ENCODE assay signal across 17 mouse cellular contexts in genomic region chr12:17551208-17551995, GRCm38 (mm10). TPM values are rescaled to one million over a fixed set of nuclear protein-coding genes. Genes with fewer than 3 reads are reported as not detected.
A peak's percentile ranks its signal among the peaks of the same experiment; 100 is the strongest.
DNase-seq lines count a peak whose midpoint lies in the region; ATAC-seq and TF ChIP-seq lines count a peak whose summit lies in the region.
"Had no signal": no experiment of that assay in that cellular context is flagged by ENCODE, and none has a peak within 500 bp of the region (broad histone marks: within the 10 kb centered on the region; RNA-seq: fewer than 3 reads in every experiment).

No protein-coding gene starts in this region.

- no peaks in the 10 kb centered on the region; the same call in 1 of the 2 replicates for H3K36me3 ChIP-seq in hindbrain, embryonic 11.5 days (ENCODE audit: control insufficient read depth, insufficient read depth, low read length)
- peaks cover 22% of the 10 kb centered on the region; the same call in 1 of the 2 replicates for H3K36me3 ChIP-seq in hindbrain, postnatal 0 days (ENCODE audit: insufficient read depth, low read length)
- H3K36me3 ChIP-seq in liver, embryonic 14.5 days (replicated peaks; ENCODE audit: control insufficient read depth, insufficient read depth, low read depth) = peaks cover 57% of the 10 kb centered on the region
- peaks cover 55% of the 10 kb centered on the region for H3K36me3 ChIP-seq in limb, embryonic 10.5 days

- no peaks in the 10 kb centered on the region for H3K27me3 ChIP-seq in hindbrain, embryonic 11.5 days (ENCODE audit: control insufficient read depth, insufficient read depth, low read length)
- no peaks in the 10 kb centered on the region for H3K27me3 ChIP-seq in hindbrain, postnatal 0 days (ENCODE audit: insufficient read depth, low read length)
- no peaks in the 10 kb centered on the region for H3K27me3 ChIP-seq in liver, embryonic 14.5 days (ENCODE audit: control insufficient read depth, insufficient read depth, low read length)
- no peaks in the 10 kb centered on the region for H3K27me3 ChIP-seq in limb, embryonic 10.5 days (ENCODE audit: low read depth, poor library complexity, severe bottlenecking)
- H3K27me3 ChIP-seq: embryonic facial prominence, embryonic 13.5 days; kidney, embryonic 15.5 days; limb, embryonic 12.5 days had no signal

- no peak overlapping the region for H3K4me2 ChIP-seq in hindbrain, embryonic 11.5 days (replicated peaks; ENCODE audit: low read depth, low read length)
- H3K4me2 ChIP-seq in hindbrain, postnatal 0 days (ENCODE audit: low read depth, low read length) = no peak overlapping the region
- no peak overlapping the region for H3K4me2 ChIP-seq in liver, embryonic 14.5 days (ENCODE audit: low read depth)
- H3K4me2 ChIP-seq: embryonic facial prominence, embryonic 13.5 days; kidney, embryonic 15.5 days; limb, embryonic 12.5 days had no signal

- ATAC-seq in hindbrain, embryonic 11.5 days (ENCODE audit: low FRiP score) = no peak
- ATAC-seq in hindbrain, postnatal 0 days = no peak
- ATAC-seq in granulocyte monocyte progenitor cell, adult 5-6 weeks (replicated peaks; ENCODE audit: poor library complexity, severe bottlenecking) = peak; percentile 13
- no peak for ATAC-seq in liver, embryonic 14.5 days (ENCODE audit: insufficient read depth)
- ATAC-seq in frontal cortex, adult (ENCODE audit: low TSS enrichment) = no peak
- ATAC-seq: hindbrain, embryonic 16.5 days; lung, postnatal 0 days had no signal

- no peaks in the 10 kb centered on the region for H3K9me3 ChIP-seq in hindbrain, embryonic 11.5 days (ENCODE audit: control insufficient read depth, low read length)
- no peaks in the 10 kb centered on the region for H3K9me3 ChIP-seq in hindbrain, postnatal 0 days (ENCODE audit: low read length)
- H3K9me3 ChIP-seq in liver, embryonic 14.5 days (ENCODE audit: control insufficient read depth, low read length) = no peaks in the 10 kb centered on the region
- H3K9me3 ChIP-seq in limb, embryonic 10.5 days (replicated peaks) = no peaks in the 10 kb centered on the region
- H3K9me3 ChIP-seq: embryonic facial prominence, embryonic 13.5 days; kidney, embryonic 15.5 days; limb, embryonic 12.5 days had no signal

- DNase-seq in hindbrain, embryonic 11.5 days (ENCODE audit: low spot score) = peak; percentile 20
- no peak for DNase-seq in hindbrain, postnatal 0 days (ENCODE audit: low spot score)
- DNase-seq in B cell, adult 2 months = peak; percentile 14 to 15
- no peak for DNase-seq in liver, embryonic 14.5 days (ENCODE audit: low read depth in 3 of 3, low spot score in 3 of 3)
- DNase-seq in limb, embryonic 10.5 days (ENCODE audit: low spot score) = no peak
- DNase-seq in lung, postnatal 36 days = no peak
- DNase-seq: adrenal gland, postnatal 25 days; cerebellum, adult 2 months; gastrocnemius, postnatal 14 days; spleen, adult 18-20 months had no signal

- WGBS in hindbrain, embryonic 11.5 days = 87% methylated on average over 3 of the region's 3 CpGs
- 81% methylated on average over 3 of the region's 3 CpGs for WGBS in hindbrain, postnatal 0 days
- 72% methylated on average over 3 of the region's 3 CpGs for WGBS in liver, embryonic 14.5 days (ENCODE audit: insufficient replicate concordance)
- WGBS in limb, embryonic 10.5 days = 82% methylated on average over 3 of the region's 3 CpGs

- TF ChIP-seq CTCF in hindbrain, postnatal 0 days (IDR thresholded peaks at IDR 0.05; ENCODE audit: low read depth) = no peak
- no peak for TF ChIP-seq CTCF in liver, embryonic 14.5 days (IDR thresholded peaks at IDR 0.05; ENCODE audit: low read depth)

- H3K9ac ChIP-seq in hindbrain, embryonic 11.5 days (ENCODE audit: low read depth, low read length) = no peak overlapping the region
- H3K9ac ChIP-seq in hindbrain, postnatal 0 days (replicated peaks; ENCODE audit: low read length) = no peak overlapping the region
- H3K9ac ChIP-seq in liver, embryonic 14.5 days (replicated peaks) = no peak overlapping the region
- H3K9ac ChIP-seq: embryonic facial prominence, embryonic 13.5 days; kidney, embryonic 15.5 days; limb, embryonic 12.5 days had no signal

- H3K4me1 ChIP-seq in hindbrain, embryonic 11.5 days (replicated peaks; ENCODE audit: control insufficient read depth, insufficient read depth, low read length) = no peaks in the 10 kb centered on the region
- peaks cover 4% of the 10 kb centered on the region for H3K4me1 ChIP-seq in hindbrain, postnatal 0 days (ENCODE audit: insufficient read depth, low read length)
- peaks cover 3 to 9% of the 10 kb centered on the region in 2 experiments; a peak in 3 of 4 replicates for H3K4me1 ChIP-seq in liver, embryonic 14.5 days (replicated peaks; ENCODE audit: control insufficient read depth in 2 of 2, insufficient read depth in 2 of 2, low read length in 1 of 2)
- peaks cover 6% of the 10 kb centered on the region; the same call in 1 of the 2 replicates for H3K4me1 ChIP-seq in limb, embryonic 10.5 days

- no peak overlapping the region for H3K27ac ChIP-seq in hindbrain, embryonic 11.5 days (ENCODE audit: low read depth, low read length)
- no peak overlapping the region for H3K27ac ChIP-seq in hindbrain, postnatal 0 days
- H3K27ac ChIP-seq in liver, embryonic 14.5 days = peak overlapping the region; percentile 52
- H3K27ac ChIP-seq in limb, embryonic 10.5 days = no peak overlapping the region
- H3K27ac ChIP-seq: embryonic facial prominence, embryonic 13.5 days; kidney, embryonic 15.5 days; limb, embryonic 12.5 days had no signal

- no peak for TF ChIP-seq EP300 in liver, embryonic 14.5 days (IDR thresholded peaks at IDR 0.05; ENCODE audit: low read depth)

- no peak overlapping the region for H3K4me3 ChIP-seq in hindbrain, embryonic 11.5 days (ENCODE audit: low read depth, low read length)
- no peak overlapping the region for H3K4me3 ChIP-seq in hindbrain, postnatal 0 days (ENCODE audit: low read length)
- H3K4me3 ChIP-seq in liver, embryonic 14.5 days (ENCODE audit: insufficient read depth in 1 of 2, low read depth in 2 of 2, low read length in 2 of 2) = no peak overlapping the region
- H3K4me3 ChIP-seq in limb, embryonic 10.5 days = no peak overlapping the region
- H3K4me3 ChIP-seq: embryonic facial prominence, embryonic 13.5 days; kidney, embryonic 15.5 days; limb, embryonic 12.5 days had no signal

RNA-seq across cellular contexts. Expression of gene Odc1, which starts 6.8 kb away (rescaled TPM):
- 267 and 302 TPM in 2 replicates for polyA plus RNA-seq in hindbrain, embryonic 11.5 days (2014; fragmentation: Nextera tagmentation; extraction: Ambion mirVana)
- total RNA-seq in hindbrain, postnatal 0 days (2014; rRNA removed) = 193 and 214 TPM in 2 replicates
- 119 and 122 TPM in 2 replicates for polyA plus RNA-seq in hindbrain, postnatal 0 days (2015; fragmentation: Nextera tagmentation; extraction: Ambion mirVana)
- 145 and 151 TPM in 2 replicates for total RNA-seq in granulocyte monocyte progenitor cell, adult 5-6 weeks (2014; fragmentation: Nextera tagmentation)
- 379 and 430 TPM in 2 replicates for total RNA-seq in granulocyte monocyte progenitor cell, adult 5-6 weeks (2017)
- polyA plus RNA-seq in liver, embryonic 14.5 days (2012; rRNA removed) = 367 and 457 TPM in 2 replicates
- 444 and 509 TPM in 2 replicates for polyA plus RNA-seq in liver, embryonic 14.5 days (2014; fragmentation: Nextera tagmentation; extraction: Ambion mirVana)
- 289 and 351 TPM in 2 replicates for polyA plus RNA-seq in limb, embryonic 10.5 days (2016; fragmentation: Nextera tagmentation; extraction: Ambion mirVana)

Comparison
In these comparisons a context has a peak if more than half of its experiments do, and no peak if none do; other contexts are left out.
1. DNase-seq: peak in hindbrain, embryonic 11.5 days (single experiment) and B cell, adult 2 months (2 of 2); none in hindbrain, postnatal 0 days (single experiment), liver, embryonic 14.5 days (0 of 3), limb, embryonic 10.5 days (single experiment) and lung, postnatal 36 days (single experiment).